Mouse (Mus musculus): ENCODE data around the gene Ngdn.

DNA sequence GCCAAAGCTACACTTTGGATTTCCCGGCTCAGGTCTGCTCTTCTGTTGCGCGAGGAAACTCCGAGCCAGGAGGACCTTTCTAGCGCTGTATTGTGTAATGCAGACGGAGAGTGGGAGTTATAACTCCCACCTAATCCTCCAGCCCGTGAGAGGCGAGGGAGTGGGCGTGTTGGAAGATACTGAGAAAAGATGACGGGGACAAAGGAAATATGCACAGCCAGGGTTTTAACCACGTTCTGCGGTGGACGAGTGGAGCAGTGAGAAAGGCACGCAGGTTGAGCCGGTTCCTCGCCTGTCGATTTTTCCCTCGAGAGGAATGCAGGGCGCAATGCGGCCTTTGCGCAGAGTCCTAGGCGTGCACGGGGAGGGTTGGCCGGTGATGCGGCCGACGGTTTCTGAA, 663 bp upstream of the Ngdn start:
- TF ChIP-seq HCFC1 (IDR thresholded peaks at IDR 0.05; ENCODE audit: borderline replicate concordance, insufficient read depth, low read length) (no peak), CHD2 (IDR thresholded peaks at IDR 0.05; ENCODE audit: low read depth, low read length) (no peak), ZC3H11A (IDR thresholded peaks at IDR 0.05; ENCODE audit: borderline replicate concordance, low read depth, low read length) (no peak), ZNF384 (IDR thresholded peaks at IDR 0.05; ENCODE audit: low read depth, low read length) (no peak)
